Mouse (Mus musculus): ENCODE measurements around the gene Col4a3bp. TPM values are rescaled to one million over a fixed set of nuclear protein-coding genes. Genes with fewer than 3 reads are reported as not detected.

The Col4a3bp gene
- total RNA-seq (2021) = 10 to 100 TPM; 70.6 to 71.3 TPM

DNA sequence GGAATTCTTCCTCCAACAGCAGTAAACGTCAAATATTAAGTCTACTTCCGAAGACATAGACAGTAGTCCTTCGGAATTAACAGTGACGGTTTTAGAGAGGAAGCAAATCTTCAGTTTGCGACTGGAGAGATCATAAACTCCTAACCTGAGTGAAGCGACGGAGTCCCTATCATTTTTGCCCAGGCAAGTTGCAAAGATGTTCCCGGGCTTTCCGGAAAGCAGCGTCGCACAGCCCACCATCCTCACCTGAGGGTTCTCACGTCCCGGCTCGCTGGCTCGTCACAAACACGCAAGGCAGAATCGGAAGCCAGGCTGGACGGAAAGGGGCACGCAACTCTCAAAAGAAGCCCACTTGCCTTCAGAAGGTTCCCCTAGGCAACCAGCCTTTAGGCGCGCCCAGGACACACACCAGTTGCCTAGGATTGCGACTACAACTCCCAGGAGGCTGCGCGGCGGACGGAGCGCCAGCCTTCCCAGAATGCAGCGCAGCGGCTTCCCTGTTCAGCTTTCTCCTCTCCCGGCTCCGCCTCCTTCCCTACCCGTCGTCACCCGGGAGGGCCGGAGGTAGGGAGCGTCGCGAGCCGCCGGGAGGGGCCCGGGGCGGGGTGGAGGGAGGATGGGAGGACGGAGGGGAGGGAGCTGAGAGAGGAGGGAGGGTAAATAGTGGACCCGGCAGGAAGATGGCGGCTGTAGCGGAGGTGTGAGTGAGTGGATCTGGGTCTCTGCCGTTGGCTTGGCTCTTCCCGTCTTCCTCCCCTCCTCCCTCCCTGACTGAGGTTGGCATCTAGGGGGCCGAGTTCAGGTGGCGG lies at the start of gene Col4a3bp, which contains the start of gene Polk:
Gene Col4a3bp, plus strand, starts transcription at position 538 of the 809 bp plus-strand sequence.
Gene Polk, minus strand, starts transcription at position 499 of the 809 bp plus-strand sequence.
- peak; percentile 97 to 98 for DNase-seq

DNA sequence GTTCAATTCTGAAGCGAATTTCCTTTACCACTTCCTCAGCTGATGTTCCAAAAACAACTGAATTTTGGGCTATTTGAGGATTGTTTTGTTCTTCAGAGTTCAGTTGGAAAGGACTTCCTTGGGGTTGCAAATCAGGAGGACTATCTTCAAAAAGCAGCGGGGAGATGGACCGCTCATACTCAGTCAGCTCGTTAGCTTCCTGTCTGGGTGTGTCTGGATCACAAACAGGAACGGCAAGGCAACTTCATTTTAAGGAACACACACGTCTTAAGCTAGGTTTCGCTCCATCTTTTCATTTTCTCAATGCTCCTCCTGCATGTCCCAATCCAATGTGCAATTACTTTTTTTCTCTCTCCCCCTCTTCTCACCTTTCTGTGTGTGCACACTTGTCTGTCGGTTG lies 45.8 kb upstream of the Col4a3bp start:
- DNase-seq = no peak

DNA sequence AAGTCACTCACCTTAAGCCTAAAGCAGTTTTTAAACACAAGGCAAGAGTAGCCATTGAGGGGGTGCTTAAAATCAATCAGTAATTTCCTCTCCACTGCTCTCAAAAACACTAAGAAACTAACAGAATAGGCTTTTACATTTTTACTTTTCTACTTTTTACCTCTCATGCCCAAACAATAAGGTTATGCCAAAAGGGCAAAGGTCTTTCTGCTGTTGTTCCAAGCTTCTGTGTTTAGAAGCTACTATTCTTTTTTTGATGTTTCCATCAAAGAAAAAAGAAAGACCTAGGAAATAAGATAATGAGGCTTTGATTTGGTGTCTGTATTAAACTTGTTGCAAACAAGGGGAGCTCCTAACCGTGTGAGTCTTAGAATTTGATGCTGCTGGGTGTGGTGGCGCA lies 42.5 kb upstream of the Col4a3bp start:
- DNase-seq = no peak

DNA sequence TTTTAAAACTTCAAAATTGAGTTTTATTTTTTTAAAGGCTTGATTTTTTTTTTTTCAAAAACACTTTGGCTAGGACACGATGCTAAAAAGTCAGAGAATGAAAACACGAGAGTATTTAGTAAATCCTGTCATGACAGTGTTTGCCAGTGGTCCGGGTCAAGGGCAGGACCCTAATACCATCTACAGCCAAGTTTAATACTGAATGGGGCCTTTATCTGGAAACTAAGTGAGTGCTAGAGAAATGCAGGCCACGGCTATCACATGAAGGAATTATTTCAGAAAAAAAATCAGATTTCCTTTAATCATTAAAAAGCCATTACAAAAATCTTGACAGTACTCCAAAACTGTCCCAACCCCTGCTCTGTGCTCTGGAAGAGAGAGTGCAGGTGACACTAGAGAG lies 36.8 kb upstream of the Col4a3bp start:
- DNase-seq = no peak

DNA sequence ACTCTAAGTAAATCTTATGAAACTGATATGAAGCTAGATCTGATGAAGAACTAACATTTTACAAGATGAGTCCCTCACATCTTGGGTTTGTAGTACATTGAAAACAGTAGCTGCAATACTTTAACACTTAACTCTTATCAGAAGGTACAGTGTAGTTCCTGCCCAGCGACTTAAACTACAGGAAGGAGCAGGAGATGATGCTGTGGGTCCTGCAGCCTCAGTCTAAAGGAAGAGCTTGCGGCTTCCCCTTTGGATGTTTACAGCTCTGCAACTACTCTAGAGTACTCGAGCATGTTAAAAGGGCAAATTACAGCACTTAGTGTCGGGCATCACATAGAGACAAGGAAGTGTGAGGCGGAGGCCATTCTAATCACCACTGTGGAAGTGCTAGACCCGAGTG lies 36.1 kb upstream of the Col4a3bp start:
- no peak for DNase-seq

DNA sequence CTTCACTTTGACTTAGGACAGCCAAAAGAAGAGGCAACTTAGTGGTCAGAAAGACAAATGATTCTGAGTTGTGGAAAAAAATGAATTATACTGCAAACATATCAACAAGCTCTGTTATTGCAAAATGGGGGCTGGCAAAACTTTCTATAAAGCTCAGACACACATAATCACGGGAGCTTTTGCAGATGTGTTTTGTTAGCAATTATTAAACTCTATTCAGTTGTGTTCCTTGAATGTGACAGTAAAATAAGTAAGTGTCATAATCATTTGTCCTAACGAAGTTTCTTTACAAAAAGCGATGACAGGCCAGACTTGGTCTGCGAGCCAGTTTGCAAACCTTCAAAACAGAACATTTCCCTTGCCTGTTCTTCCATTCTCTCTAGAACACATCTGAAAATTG lies 34.9 kb upstream of the Col4a3bp start:
- DNase-seq = no peak

DNA sequence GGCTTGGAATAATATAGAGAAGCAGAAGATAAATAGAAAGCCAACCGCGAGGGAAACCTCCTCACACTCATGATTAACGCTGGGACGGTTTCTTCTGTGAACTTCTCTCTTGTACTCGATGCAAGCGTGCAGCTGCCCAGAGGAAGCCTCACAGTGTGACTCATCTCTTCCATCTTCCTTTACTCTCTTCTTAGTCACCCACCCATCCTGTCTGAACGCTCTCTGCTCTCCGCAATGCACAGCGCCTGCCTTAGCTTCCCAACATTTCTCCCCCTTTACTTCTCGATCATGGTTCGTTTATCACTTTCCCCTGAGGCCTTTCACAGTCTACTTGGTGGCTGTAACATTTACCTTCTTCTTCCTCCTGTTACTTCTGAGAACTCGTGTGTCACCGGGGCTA lies 31.8 kb upstream of the Col4a3bp start:
- DNase-seq = no peak

DNA sequence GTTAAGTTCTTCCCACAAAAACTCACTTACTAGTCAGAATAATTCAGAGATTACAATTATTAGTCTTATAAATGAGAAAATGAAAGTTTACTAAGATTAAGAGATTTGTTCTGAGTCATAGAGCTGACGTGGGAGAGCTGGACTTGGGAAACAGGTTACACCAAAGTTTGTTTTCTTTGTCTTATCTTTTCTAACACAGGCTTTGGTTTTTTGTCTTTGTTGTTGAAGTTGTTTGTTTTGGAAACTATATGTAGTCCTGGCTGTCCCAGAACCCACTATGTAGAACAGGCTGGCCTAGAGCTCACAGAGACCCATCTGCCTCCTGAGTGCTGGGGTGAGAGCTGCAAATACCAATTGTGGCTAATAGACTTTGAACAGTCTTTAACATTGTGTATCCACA lies 31.2 kb upstream of the Col4a3bp start:
- no peak for DNase-seq

DNA sequence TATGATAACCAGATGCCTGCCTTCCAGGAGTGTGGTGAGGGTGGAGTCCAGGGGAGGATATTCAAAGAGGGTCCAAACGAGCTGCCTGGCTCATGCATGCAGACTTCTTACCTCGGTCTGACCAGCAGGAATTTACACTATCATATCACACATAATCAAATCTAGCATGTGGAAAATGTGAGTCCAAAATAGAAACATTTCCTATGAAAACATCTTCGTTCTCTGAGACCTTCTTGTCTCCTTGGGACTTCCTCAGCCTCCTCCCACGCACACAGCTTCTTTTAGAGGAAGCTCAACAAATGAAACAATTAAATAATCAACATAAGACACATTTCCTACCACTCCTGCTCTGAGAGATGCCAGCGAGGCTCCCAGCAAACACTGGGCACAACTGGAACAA lies 30.5 kb upstream of the Col4a3bp start:
- DNase-seq = no peak

DNA sequence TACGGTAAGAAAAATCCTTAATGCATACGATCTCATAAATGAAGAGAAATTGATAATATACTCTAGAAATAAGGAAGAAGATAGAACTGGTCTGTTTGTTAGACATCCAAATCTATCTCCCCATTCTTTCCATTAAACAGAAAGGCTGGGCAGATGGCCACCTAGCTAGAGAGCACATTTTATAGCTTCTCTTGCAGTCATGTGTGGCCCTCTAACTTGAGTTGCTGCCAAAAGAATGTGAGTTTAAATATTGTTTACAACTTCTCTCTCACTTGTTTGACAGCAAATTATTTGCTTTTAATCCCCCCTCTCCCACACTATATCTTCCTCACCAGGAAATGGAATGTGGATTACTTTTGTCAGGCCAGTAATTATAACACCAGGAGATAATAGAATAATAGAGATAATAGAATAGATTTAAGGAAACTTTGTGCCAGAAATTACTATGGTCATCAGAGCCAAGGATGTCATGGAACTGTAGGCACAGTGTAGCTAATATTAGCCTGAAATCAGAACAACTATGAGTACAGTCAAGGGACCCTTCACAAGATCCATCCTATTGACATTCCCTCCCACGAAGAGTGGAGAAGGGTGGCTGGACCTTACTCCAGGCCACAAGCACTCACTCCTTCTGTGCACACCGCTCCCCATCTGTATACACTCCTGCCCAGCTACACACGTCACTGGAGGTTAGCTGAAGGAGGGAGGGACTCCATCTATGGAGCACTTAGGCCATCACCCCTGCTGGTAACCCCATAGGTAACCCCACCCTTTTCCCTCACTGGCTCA lies 28.1 kb upstream of the Col4a3bp start:
- DNase-seq = no peak

DNA sequence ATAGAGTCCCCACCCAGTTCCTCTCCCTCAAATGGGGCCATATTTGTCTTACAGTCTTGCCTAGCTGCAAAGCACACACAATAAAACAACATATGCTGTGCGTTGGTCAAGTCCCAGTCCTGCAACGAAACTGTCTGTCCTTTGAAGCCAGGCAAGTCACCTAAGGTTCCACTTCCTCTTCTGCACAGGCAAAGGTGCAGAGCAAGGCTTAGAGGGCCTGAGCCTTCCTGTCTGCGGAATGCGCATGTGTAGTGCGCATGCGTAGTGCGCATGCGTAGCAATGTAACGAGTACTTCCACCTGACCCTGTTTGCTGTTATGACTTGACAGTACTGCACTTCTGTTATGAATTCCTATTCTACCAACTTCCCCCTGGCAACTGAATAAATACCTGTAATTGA lies 26.2 kb upstream of the Col4a3bp start:
- DNase-seq = no peak

DNA sequence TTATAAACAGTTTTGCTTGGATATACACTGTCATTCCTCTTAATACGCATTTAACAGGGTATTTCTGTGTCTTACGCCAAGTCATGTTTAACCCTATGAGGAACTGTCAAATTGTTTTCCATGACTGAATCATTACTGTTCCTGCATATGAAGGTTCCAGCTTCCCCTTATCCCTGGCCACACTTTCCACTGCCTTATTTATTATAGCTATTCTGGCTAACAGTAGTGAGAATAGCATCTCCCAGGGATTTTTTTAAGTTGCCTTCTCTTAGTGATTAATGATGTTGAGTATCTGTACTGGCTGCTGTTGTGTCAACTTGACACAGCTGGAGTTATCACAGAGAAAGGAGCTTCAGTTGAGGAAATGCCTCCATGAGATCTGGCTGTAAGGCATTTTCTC lies 25.1 kb upstream of the Col4a3bp start:
- no peak for DNase-seq

DNA sequence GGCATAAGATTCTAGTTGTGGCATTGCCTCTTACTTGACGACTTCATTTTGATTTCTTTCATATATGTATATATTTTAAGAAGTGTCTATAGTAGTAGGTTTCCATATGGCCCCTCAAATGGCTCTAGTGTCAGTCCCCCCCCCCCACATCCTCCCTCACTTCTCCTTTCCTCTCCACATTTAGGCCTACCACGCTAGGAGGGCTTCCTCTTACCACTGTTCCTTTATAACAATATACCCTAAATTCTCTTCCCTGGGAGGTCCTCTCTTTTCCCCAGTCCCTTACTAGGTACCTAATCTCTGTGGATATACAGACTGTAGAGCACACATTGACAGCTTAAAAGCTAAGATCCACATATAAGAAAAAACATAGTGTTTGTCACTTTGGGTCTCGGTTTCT lies 21.1 kb upstream of the Col4a3bp start:
- no peak for DNase-seq

DNA sequence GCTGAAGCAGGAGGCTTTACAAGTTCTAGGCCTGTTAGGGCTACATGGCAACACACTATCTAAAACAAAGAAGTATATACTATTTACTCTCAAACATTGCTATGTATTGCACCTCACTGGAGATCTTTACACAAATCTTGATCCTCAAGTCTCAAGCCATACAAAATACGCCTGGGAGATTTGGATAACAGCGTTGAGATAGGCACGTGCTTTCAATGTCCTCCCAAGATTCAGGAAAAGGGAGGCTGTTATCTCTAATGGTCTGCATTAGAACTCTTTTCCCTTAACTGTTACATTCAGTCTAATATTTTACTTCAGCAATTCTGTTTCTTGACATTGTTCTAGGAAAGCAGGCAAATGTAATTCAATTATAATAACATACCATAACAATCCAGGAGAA lies 15.4 kb upstream of the Col4a3bp start:
- no peak for DNase-seq

DNA sequence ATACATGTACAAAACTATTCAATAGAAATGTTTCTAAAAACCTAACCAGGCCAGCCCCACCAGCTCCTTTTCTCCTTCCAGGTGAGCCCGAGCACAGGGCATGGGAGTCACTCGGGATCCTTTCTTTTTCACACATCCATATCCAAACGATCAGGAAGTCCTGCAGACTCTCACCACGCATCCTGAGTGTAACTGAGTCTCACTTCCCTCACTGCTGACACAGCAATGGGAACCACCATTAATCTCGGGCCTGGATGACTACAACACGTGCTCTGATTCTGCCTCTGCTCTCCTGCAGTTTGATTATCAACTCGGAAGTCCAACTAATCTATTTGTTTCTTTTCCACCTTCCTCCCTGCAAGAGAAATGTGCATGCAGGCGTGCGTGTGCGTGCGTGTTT lies 14.6 kb upstream of the Col4a3bp start:
- no peak for DNase-seq

DNA sequence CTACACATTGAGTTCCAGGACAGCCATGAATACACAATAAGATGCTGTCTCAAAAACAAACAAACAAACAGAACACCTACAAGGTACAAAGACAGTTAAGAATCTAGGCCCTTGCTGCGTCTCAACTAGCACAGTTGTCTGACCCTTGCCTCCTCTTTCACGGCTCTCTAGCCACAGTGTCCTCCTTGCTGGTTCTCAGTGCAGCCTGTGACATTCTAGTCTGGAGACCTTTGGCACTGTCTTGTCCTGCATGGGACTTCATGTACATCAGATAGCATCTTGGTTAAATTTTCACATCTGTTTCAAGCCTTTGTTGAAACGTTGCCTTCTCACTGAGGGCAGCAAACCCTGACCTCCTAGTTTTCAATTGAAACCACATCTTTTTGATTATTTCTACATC lies 13.6 kb upstream of the Col4a3bp start:
- no peak for DNase-seq

DNA sequence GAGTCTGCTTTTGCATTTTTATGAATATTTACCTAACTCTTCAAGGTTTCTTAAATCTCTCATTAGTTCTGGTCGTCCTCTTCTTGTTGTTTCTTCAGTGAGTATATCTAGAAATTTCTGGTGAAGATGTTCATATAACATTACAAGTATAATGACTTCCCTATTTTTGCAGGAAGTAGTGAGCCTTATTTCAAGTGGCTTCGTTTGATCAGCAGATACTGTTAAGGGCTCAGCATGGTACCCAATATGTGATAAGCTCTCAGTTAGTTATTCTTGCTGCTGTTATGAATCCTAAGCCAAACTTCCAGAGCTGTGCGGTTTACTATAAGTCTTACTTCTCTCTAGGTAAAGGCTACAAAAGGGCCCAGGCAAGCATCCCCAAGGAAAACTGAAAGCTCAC lies 12.9 kb upstream of the Col4a3bp start:
- no peak for DNase-seq

DNA sequence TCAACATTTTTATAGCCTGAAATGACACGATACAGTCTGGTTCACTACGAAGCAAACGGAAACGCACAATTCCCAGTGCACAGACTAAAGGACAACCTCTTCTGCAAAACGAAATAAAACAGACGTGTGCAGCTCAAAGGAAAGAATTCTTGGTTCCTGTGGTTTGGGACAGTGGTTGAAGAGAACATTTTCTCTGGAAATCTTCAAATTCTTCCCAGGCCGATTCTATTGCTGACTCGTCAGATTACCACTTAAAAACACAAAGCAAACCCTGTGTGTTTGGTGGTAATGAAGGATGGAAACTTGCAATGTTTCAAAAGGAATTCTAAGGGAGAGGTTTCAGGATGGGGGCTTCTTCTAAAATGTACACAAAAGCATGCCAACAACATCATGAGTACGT lies 12.4 kb upstream of the Col4a3bp start:
- no peak for DNase-seq

DNA sequence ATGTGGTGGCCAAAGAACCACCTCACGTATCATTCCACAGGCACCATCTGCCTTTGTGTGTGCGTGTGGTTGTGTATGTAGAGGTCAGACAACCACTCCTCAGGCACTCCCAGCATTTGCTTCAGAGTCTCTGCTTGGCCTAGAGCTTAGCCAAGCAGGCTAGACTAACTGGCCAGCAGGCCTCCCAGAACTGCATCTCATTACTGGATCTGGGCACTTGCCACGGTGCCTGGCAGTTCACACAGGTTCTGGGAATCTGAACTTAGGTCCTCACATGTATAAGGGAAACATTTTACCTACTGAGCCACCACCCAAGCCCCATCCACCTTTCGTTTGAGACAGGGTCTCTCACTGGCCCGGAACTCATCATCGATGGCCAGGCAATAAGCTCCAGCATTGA lies 10.2 kb upstream of the Col4a3bp start:
- no peak for DNase-seq

DNA sequence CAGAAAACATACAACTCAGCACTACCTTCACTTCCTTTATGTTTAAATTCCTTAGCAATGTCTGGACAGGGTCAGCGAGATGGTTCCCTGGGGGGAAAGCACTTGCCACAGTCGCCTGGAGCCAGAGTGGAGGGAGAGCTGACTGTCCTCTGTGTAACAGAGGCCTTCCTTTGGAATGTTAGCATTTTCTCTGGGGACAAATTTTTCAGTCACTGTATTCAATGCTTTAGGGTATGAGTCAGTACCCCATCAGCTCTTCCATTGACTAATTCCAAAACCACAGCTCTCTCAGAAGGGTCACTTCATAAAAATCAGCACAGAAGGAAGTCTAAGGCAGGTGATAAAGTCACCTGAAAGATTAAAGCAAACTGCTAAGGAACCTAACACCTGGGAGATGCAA lies 8.7 kb upstream of the Col4a3bp start:
- no peak for DNase-seq

DNA sequence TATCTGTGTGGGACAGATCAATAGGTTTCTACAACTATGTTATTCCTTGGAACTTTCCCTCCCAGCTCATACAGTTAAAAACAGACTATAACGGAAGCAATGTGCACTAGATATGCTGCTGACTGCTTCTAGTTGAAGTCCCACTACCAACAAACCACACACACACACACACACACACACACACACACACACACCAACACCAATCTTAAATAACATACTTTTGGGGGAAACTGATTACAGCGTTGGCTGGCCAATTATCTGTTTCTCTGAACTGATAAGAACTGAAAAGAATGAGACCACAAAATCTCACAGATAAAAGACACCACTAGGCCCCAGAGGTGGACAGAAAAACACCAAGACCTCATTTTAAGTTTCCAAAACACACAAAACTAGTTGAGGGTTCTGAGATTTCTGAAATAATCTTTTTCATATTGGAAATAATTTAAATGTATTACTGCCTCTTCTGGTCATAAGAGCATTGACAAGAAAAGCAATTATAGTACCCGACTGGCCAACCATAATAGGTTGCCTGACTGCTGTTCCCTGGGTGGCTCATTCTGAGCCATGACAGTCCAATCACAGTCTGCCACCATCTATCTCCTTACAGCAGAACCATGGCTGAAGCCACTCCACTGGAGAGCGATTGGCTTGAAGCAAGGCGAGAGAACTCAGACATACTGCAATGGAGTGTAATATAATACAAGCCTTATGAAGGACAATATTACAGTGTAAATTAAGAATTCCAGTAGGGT lies 5.4 kb upstream of the Col4a3bp start:
- no peak for DNase-seq

DNA sequence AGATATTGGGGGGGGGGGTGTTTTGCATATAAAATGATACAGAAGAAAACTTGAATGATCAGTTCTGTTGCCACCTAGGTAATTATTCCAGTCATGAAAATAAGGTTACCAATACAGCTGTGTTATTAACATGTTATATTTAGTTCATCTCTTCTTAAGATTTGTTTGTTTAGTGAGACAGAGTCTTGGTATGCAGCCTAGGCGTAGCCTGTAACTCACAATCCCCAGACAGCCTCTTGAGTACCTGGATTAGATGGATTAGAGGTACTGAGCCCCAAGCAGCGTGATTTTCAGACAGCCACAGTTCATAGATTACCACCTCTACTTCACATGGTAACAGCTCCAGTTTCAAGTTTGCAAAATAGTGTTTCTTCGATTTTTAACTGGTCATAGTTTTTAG lies 4.3 kb upstream of the Col4a3bp start:
- no peak for DNase-seq

DNA sequence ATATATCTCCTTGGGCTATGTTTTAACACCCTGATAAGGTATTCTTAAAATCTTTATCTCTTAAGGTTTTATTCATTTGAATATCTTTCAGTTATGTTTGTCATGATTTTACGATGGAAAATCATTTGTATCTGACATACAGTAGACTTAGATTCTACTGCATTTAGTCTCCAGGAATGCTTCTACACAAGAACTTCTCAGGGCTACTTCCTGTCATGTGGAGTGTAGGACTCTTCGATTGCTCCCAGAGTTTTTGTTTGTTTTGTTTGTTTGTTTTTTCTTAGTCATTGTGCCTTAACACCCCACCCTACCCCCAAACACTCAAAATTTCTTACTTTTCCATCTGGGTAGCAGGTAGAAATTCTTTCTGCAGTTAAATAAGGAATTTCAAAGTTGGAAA lies 1.0 kb upstream of the Col4a3bp start:
- DNase-seq = no peak

Data from layer of hippocampus, postnatal 36 days (tissue).